Mouse (Mus musculus): ENCODE results near the gene Gm11639.

Gm11639 gene

GRCm38 (mm10) chr11:105152357-105152899 lies 466.9 kb downstream of the Gm11639 start:
- DNase-seq (ENCODE audit: extremely low read depth, low read depth) = peak; percentile 69

GRCm38 (mm10) chr11:105153068-105153833 lies 467.7 kb downstream of the Gm11639 start:
- DNase-seq (ENCODE audit: extremely low read depth, low read depth) = no peak

GRCm38 (mm10) chr11:105155915-105156314 lies 470.4 kb downstream of the Gm11639 start:
- no peak for DNase-seq (ENCODE audit: extremely low read depth, low read depth)

- peak; percentile 49 for DNase-seq (ENCODE audit: extremely low read depth, low read depth)
These were observed 471.3 kb downstream of the Gm11639 start for GRCm38 (mm10) chr11:105156748-105157267.

GRCm38 (mm10) chr11:105158047-105158446 lies 472.5 kb downstream of the Gm11639 start:
- DNase-seq (ENCODE audit: extremely low read depth, low read depth) = no peak

GRCm38 (mm10) chr11:105159673-105160360 lies 474.3 kb downstream of the Gm11639 start:
- no peak for DNase-seq (ENCODE audit: extremely low read depth, low read depth)

- no peak for DNase-seq (ENCODE audit: extremely low read depth, low read depth)
These were observed 475.9 kb downstream of the Gm11639 start for GRCm38 (mm10) chr11:105161411-105161810.

- DNase-seq (ENCODE audit: extremely low read depth, low read depth) = no peak
These were observed 479.3 kb downstream of the Gm11639 start for GRCm38 (mm10) chr11:105164516-105165510.

- DNase-seq (ENCODE audit: extremely low read depth, low read depth) = no peak
These were observed 481.3 kb downstream of the Gm11639 start for GRCm38 (mm10) chr11:105166780-105167179.

Measured in MEL-GATA-1-ER (cell line).